Mouse (Mus musculus): ENCODE results near the gene Ms4a3. TPM values are rescaled to one million over a fixed set of nuclear protein-coding genes. Genes with fewer than 3 reads are reported as not detected.

The Ms4a3 gene
- 1.4 and 1.6 TPM in 2 replicates for polyA plus RNA-seq (2015; fragmentation: Nextera tagmentation; extraction: Ambion mirVana)

GRCm38 (mm10) chr19:11640732-11641131 is at the start of gene Ms4a3:
Ms4a3 (minus strand) TSS chr19:11640851.
- 67% methylated on average over 1 of the region's 1 CpGs for WGBS
- no peak within 1 kb of the TSS for H3K27ac ChIP-seq (ENCODE audit: low read length)
- no peak within 1 kb of the TSS for H3K4me2 ChIP-seq (ENCODE audit: low read depth, low read length)
- no peaks in the 10 kb centered on the region for H3K9me3 ChIP-seq (replicated peaks; ENCODE audit: control insufficient read depth, low read length)
- no peak within 1 kb of the TSS for H3K9ac ChIP-seq (ENCODE audit: low read length)
- no peaks in the 10 kb centered on the region for H3K36me3 ChIP-seq (ENCODE audit: control insufficient read depth, insufficient read depth, low read length)
- ATAC-seq (ENCODE audit: insufficient read depth, low FRiP score), result no peak
- H3K27me3 ChIP-seq (ENCODE audit: control insufficient read depth, insufficient read depth, low read length), result no peaks in the 10 kb centered on the region
- no peak within 1 kb of the TSS for H3K4me3 ChIP-seq (replicated peaks; ENCODE audit: low read length)
- no peaks in the 10 kb centered on the region for H3K4me1 ChIP-seq (ENCODE audit: control insufficient read depth, insufficient read depth, low read length)

GRCm38 (mm10) chr19:11661562-11661961 is 20.9 kb upstream of the Ms4a3 start:
- no peak overlapping the region for H3K4me2 ChIP-seq (ENCODE audit: low read depth, low read length)
- H3K4me3 ChIP-seq (replicated peaks; ENCODE audit: low read length), result no peak overlapping the region
- H3K4me1 ChIP-seq (ENCODE audit: control insufficient read depth, insufficient read depth, low read length), result no peaks in the 10 kb centered on the region
- H3K9me3 ChIP-seq (replicated peaks; ENCODE audit: control insufficient read depth, low read length), result no peaks in the 10 kb centered on the region
- H3K27ac ChIP-seq (ENCODE audit: low read length), result no peak overlapping the region
- ATAC-seq (ENCODE audit: insufficient read depth, low FRiP score), result no peak
- no peak overlapping the region for H3K9ac ChIP-seq (ENCODE audit: low read length)
- H3K36me3 ChIP-seq (ENCODE audit: control insufficient read depth, insufficient read depth, low read length), result no peaks in the 10 kb centered on the region
- no peaks in the 10 kb centered on the region for H3K27me3 ChIP-seq (ENCODE audit: control insufficient read depth, insufficient read depth, low read length)

- H3K4me2 ChIP-seq (ENCODE audit: low read depth, low read length), result no peak within 1 kb of the TSS
- ATAC-seq (ENCODE audit: insufficient read depth, low FRiP score), result no peak
- H3K27me3 ChIP-seq (ENCODE audit: control insufficient read depth, insufficient read depth, low read length), result no peaks in the 10 kb centered on the region
- H3K9ac ChIP-seq (ENCODE audit: low read length), result no peak within 1 kb of the TSS
- no peaks in the 10 kb centered on the region for H3K9me3 ChIP-seq (replicated peaks; ENCODE audit: control insufficient read depth, low read length)
- no peaks in the 10 kb centered on the region for H3K4me1 ChIP-seq (ENCODE audit: control insufficient read depth, insufficient read depth, low read length)
- WGBS, result 83% methylated on average over 5 of the region's 5 CpGs
- no peaks in the 10 kb centered on the region for H3K36me3 ChIP-seq (ENCODE audit: control insufficient read depth, insufficient read depth, low read length)
- no peak within 1 kb of the TSS for H3K27ac ChIP-seq (ENCODE audit: low read length)
- H3K4me3 ChIP-seq (replicated peaks; ENCODE audit: low read length), result no peak within 1 kb of the TSS
Observed at GRCm38 (mm10) chr19:11660459-11660858, 19.8 kb upstream of the Ms4a3 start, which contains the start of gene Oosp2. Oosp2 (minus strand) TSS chr19:11660559.

DNA sequence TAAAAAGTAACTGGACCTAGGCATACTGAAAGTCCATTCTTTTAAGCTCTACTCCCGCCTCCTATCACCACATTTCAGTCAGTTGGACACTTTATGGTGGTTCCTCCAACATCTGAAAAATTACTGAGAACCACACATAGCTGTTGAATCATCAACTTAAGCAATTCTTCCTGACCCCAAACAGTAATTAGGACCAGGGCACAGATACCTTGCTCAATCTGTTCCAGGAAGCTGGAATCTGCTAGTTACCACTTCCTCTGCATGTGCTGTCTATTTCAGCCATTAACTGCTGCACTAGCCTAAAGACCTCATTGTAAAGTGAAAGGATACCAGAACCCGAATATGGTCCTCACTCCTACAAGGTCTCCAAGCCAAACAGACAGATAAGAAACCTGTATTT is 18.5 kb upstream of the Ms4a3 start:
- Histone ChIP-seq H3K4me2 (ENCODE audit: low read depth, low read length) (no peak overlapping the region), H3K4me1 (ENCODE audit: control insufficient read depth, insufficient read depth, low read length) (no peaks in the 10 kb centered on the region), H3K4me3 (replicated peaks; ENCODE audit: low read length) (no peak overlapping the region), H3K9ac (ENCODE audit: low read length) (no peak overlapping the region), H3K36me3 (ENCODE audit: control insufficient read depth, insufficient read depth, low read length) (no peaks in the 10 kb centered on the region), H3K27ac (ENCODE audit: low read length) (no peak overlapping the region), H3K9me3 (replicated peaks; ENCODE audit: control insufficient read depth, low read length) (no peaks in the 10 kb centered on the region), H3K27me3 (ENCODE audit: control insufficient read depth, insufficient read depth, low read length) (no peaks in the 10 kb centered on the region)
- no peak for ATAC-seq (ENCODE audit: insufficient read depth, low FRiP score)
- WGBS, result 62% methylated on average over 2 of the region's 2 CpGs

DNA sequence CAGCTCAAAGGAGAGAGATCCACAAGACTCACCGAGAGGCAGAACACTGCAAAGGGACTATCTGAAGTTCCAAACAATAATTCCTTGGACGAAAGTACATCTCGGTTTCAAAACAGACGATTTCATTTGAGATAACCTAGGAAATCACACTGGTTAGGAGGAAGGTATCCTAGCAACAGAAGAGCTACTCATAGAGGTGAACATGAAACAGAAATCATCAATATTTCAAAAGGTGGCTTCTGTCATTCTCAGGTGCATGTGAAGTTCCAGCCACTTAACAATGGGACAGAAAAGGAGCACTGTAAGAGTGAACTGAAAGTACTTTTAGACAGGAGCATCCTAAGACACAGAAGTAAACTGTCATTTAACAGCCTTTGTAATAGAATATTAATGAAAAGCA is 8.9 kb upstream of the Ms4a3 start:
- H3K9ac ChIP-seq (ENCODE audit: low read length), result no peak overlapping the region
- 63% methylated on average over 4 of the region's 4 CpGs for WGBS
- no peak for ATAC-seq (ENCODE audit: insufficient read depth, low FRiP score)
- H3K4me3 ChIP-seq (replicated peaks; ENCODE audit: low read length), result no peak overlapping the region
- no peaks in the 10 kb centered on the region for H3K9me3 ChIP-seq (replicated peaks; ENCODE audit: control insufficient read depth, low read length)
- H3K4me2 ChIP-seq (ENCODE audit: low read depth, low read length), result no peak overlapping the region
- no peaks in the 10 kb centered on the region for H3K36me3 ChIP-seq (ENCODE audit: control insufficient read depth, insufficient read depth, low read length)
- H3K27ac ChIP-seq (ENCODE audit: low read length), result no peak overlapping the region
- H3K4me1 ChIP-seq (ENCODE audit: control insufficient read depth, insufficient read depth, low read length), result no peaks in the 10 kb centered on the region
- no peaks in the 10 kb centered on the region for H3K27me3 ChIP-seq (ENCODE audit: control insufficient read depth, insufficient read depth, low read length)

- H3K27ac ChIP-seq (ENCODE audit: low read length), result no peak overlapping the region
- no peaks in the 10 kb centered on the region for H3K27me3 ChIP-seq (ENCODE audit: control insufficient read depth, insufficient read depth, low read length)
- no peak overlapping the region for H3K4me2 ChIP-seq (ENCODE audit: low read depth, low read length)
- 73% methylated on average over 3 of the region's 3 CpGs for WGBS
- no peaks in the 10 kb centered on the region for H3K9me3 ChIP-seq (replicated peaks; ENCODE audit: control insufficient read depth, low read length)
- no peaks in the 10 kb centered on the region for H3K4me1 ChIP-seq (ENCODE audit: control insufficient read depth, insufficient read depth, low read length)
- ATAC-seq (ENCODE audit: insufficient read depth, low FRiP score), result no peak
- H3K9ac ChIP-seq (ENCODE audit: low read length), result no peak overlapping the region
- H3K36me3 ChIP-seq (ENCODE audit: control insufficient read depth, insufficient read depth, low read length), result no peaks in the 10 kb centered on the region
- H3K4me3 ChIP-seq (replicated peaks; ENCODE audit: low read length), result no peak overlapping the region
Observed at GRCm38 (mm10) chr19:11646166-11646565, 5.5 kb upstream of the Ms4a3 start.

DNA sequence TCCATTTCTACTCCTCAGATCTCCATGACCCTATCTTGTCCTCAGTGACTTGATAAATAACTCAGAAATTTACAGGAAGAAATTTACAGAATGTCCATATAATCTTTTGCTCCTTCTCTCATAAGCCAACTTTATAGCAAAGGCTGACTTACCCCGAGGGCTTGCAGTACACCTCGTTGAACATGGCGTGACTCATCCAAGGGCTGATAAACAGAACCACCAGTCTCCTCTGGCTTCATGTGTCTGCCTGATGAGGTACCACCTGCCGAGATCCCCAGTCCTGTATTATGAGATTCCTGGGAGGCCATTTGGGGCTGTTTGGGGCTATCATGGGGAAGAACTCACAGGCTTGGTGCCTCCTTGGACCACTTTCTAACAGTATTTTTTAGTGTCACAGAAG is 1.6 kb downstream of the Ms4a3 start:
- 78% methylated on average over 4 of the region's 4 CpGs for WGBS
- no peaks in the 10 kb centered on the region for H3K9me3 ChIP-seq (replicated peaks; ENCODE audit: control insufficient read depth, low read length)

GRCm38 (mm10) chr19:11635572-11635971 is 5.1 kb downstream of the Ms4a3 start:
- no peak overlapping the region for H3K4me2 ChIP-seq (ENCODE audit: low read depth, low read length)
- H3K27me3 ChIP-seq (ENCODE audit: control insufficient read depth, insufficient read depth, low read length), result no peaks in the 10 kb centered on the region
- no peak overlapping the region for H3K4me3 ChIP-seq (replicated peaks; ENCODE audit: low read length)
- no peaks in the 10 kb centered on the region for H3K9me3 ChIP-seq (replicated peaks; ENCODE audit: control insufficient read depth, low read length)
- no peak overlapping the region for H3K27ac ChIP-seq (ENCODE audit: low read length)
- WGBS, result 58% methylated on average over 5 of the region's 5 CpGs
- no peaks in the 10 kb centered on the region for H3K4me1 ChIP-seq (ENCODE audit: control insufficient read depth, insufficient read depth, low read length)
- H3K9ac ChIP-seq (ENCODE audit: low read length), result no peak overlapping the region
- ATAC-seq (ENCODE audit: insufficient read depth, low FRiP score), result no peak
- no peaks in the 10 kb centered on the region for H3K36me3 ChIP-seq (ENCODE audit: control insufficient read depth, insufficient read depth, low read length)

More for the DNA sequence above, 1.6 kb downstream of the Ms4a3 start:
- no peak overlapping the region for H3K4me3 ChIP-seq (replicated peaks; ENCODE audit: low read length)
- H3K4me1 ChIP-seq (ENCODE audit: control insufficient read depth, insufficient read depth, low read length), result no peaks in the 10 kb centered on the region
- no peak overlapping the region for H3K4me2 ChIP-seq (ENCODE audit: low read depth, low read length)
- no peak for ATAC-seq (ENCODE audit: insufficient read depth, low FRiP score)
- no peaks in the 10 kb centered on the region for H3K27me3 ChIP-seq (ENCODE audit: control insufficient read depth, insufficient read depth, low read length)
- H3K9ac ChIP-seq (ENCODE audit: low read length), result no peak overlapping the region
- no peak overlapping the region for H3K27ac ChIP-seq (ENCODE audit: low read length)
- no peaks in the 10 kb centered on the region for H3K36me3 ChIP-seq (ENCODE audit: control insufficient read depth, insufficient read depth, low read length)

DNA sequence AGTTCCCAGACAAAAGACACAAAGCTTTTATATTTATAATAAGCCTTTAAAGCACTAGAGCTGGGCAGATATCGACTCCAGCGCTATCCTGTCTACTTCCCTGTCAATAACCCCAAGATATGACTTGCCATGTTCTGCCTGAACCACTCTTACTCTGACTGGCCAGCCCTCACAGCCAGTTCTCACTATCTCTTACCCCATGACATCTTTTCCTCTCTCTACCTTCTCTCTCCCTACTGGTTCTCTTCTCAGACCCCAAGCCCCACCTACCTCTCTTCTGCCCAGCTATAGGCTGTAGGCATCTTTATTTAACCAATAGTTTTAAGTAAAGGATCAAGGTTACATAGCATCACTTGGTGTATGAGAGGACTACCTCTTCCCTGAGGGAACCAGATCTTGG is 6.3 kb downstream of the Ms4a3 start:
- Histone ChIP-seq H3K4me3 (replicated peaks; ENCODE audit: low read length) (no peak overlapping the region), H3K27ac (ENCODE audit: low read length) (no peak overlapping the region), H3K9ac (ENCODE audit: low read length) (no peak overlapping the region), H3K9me3 (replicated peaks; ENCODE audit: control insufficient read depth, low read length) (no peaks in the 10 kb centered on the region), H3K36me3 (ENCODE audit: control insufficient read depth, insufficient read depth, low read length) (no peaks in the 10 kb centered on the region), H3K4me2 (ENCODE audit: low read depth, low read length) (no peak overlapping the region), H3K27me3 (ENCODE audit: control insufficient read depth, insufficient read depth, low read length) (no peaks in the 10 kb centered on the region), H3K4me1 (ENCODE audit: control insufficient read depth, insufficient read depth, low read length) (no peaks in the 10 kb centered on the region)
- ATAC-seq (ENCODE audit: insufficient read depth, low FRiP score), result no peak
- WGBS, result 57% methylated on average over 2 of the region's 2 CpGs

- no peak overlapping the region for H3K27ac ChIP-seq (ENCODE audit: low read length)
- 80% methylated on average over 1 of the region's 1 CpGs for WGBS
Observed at GRCm38 (mm10) chr19:11633732-11634131, 6.9 kb downstream of the Ms4a3 start.

More at GRCm38 (mm10) chr19:11633732-11634131, 6.9 kb downstream of the Ms4a3 start:
- Histone ChIP-seq H3K4me2 (ENCODE audit: low read depth, low read length) (no peak overlapping the region), H3K9me3 (replicated peaks; ENCODE audit: control insufficient read depth, low read length) (no peaks in the 10 kb centered on the region), H3K4me1 (ENCODE audit: control insufficient read depth, insufficient read depth, low read length) (no peaks in the 10 kb centered on the region), H3K9ac (ENCODE audit: low read length) (no peak overlapping the region), H3K27me3 (ENCODE audit: control insufficient read depth, insufficient read depth, low read length) (no peaks in the 10 kb centered on the region), H3K36me3 (ENCODE audit: control insufficient read depth, insufficient read depth, low read length) (no peaks in the 10 kb centered on the region), H3K4me3 (replicated peaks; ENCODE audit: low read length) (no peak overlapping the region)
- no peak for ATAC-seq (ENCODE audit: insufficient read depth, low FRiP score)
